Mouse (Mus musculus): ENCODE measurements around the gene Khk. TPM values are rescaled to one million over a fixed set of nuclear protein-coding genes. Genes with fewer than 3 reads are reported as not detected.

Khk gene
- polyA plus RNA-seq, 1 experiment from 2014 or later, result 36.0 TPM

DNA sequence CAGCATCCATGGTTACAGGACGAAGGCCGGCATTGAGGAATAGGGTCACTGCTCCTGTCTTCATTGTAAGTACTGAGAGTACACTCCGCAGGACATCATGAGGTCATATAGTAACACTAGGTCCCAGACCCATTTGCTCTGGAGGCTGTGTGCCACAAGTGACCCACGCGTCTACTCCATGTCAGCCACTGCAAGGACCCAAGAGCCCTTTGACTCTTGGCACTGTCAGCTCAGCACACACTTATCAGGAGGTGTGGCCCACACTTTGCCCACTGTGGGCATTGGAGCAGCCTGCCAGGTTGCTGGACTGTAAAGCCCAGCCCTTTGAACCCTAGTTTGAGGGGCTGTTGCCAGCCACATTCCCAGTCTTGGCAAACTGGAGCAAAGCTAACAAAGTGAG is 4.0 kb downstream of the Khk start:
- no peak overlapping the region for H3K9ac ChIP-seq (ENCODE audit: low read depth, low read length)

DNA sequence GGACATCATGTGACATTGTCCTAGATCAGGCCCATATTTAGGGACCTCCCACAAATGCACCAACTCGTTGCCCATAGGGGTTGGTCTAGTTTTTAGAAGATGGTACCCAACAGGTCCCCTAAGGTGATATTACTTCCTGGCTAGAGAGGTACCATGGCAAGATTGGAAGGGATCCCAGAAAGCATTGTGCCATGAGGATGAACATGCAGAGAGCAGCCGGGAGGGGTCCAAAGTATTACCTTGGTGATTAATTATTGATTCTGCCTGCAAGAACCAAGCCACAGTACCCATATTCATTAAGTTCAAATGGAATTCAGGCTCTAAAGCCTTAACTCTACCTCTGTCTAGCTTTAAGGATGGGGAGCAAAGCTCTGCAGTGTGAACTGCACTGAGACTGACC is 4.8 kb downstream of the Khk start:
- no peak overlapping the region for H3K9ac ChIP-seq (ENCODE audit: low read depth, low read length)
- no peak overlapping the region for H3K4me2 ChIP-seq (ENCODE audit: low read depth, low read length)
- no peak overlapping the region for H3K27ac ChIP-seq (ENCODE audit: low read length)
- no peak for ATAC-seq (ENCODE audit: low read depth)
- H3K9me3 ChIP-seq (replicated peaks; ENCODE audit: control insufficient read depth, low read length), result no peaks in the 10 kb centered on the region
- H3K27me3 ChIP-seq (ENCODE audit: control insufficient read depth, insufficient read depth, low read depth, low read length), result no peaks in the 10 kb centered on the region
- H3K4me3 ChIP-seq (ENCODE audit: low read depth, low read length), result no peak overlapping the region
- no peaks in the 10 kb centered on the region; the same call in 1 of the 2 replicates for H3K36me3 ChIP-seq (ENCODE audit: control insufficient read depth, insufficient read depth)
- peaks cover 22% of the 10 kb centered on the region for H3K4me1 ChIP-seq (ENCODE audit: control insufficient read depth, low read depth, low read length)
- 64% methylated on average over 2 of the region's 2 CpGs for WGBS (ENCODE audit: insufficient replicate concordance)

More for the DNA sequence above, 4.0 kb downstream of the Khk start:
- Histone ChIP-seq H3K36me3 (ENCODE audit: control insufficient read depth, insufficient read depth) (no peaks in the 10 kb centered on the region; the same call in 1 of the 2 replicates), H3K9me3 (replicated peaks; ENCODE audit: control insufficient read depth, low read length) (no peaks in the 10 kb centered on the region), H3K27me3 (ENCODE audit: control insufficient read depth, insufficient read depth, low read depth, low read length) (no peaks in the 10 kb centered on the region), H3K27ac (ENCODE audit: low read length) (no peak overlapping the region), H3K4me2 (ENCODE audit: low read depth, low read length) (no peak overlapping the region), H3K4me1 (ENCODE audit: control insufficient read depth, low read depth, low read length) (peaks cover 31% of the 10 kb centered on the region), H3K4me3 (ENCODE audit: low read depth, low read length) (no peak overlapping the region)
- WGBS (ENCODE audit: insufficient replicate concordance), result 80% methylated on average over 5 of the region's 5 CpGs
- no peak for ATAC-seq (ENCODE audit: low read depth)

DNA sequence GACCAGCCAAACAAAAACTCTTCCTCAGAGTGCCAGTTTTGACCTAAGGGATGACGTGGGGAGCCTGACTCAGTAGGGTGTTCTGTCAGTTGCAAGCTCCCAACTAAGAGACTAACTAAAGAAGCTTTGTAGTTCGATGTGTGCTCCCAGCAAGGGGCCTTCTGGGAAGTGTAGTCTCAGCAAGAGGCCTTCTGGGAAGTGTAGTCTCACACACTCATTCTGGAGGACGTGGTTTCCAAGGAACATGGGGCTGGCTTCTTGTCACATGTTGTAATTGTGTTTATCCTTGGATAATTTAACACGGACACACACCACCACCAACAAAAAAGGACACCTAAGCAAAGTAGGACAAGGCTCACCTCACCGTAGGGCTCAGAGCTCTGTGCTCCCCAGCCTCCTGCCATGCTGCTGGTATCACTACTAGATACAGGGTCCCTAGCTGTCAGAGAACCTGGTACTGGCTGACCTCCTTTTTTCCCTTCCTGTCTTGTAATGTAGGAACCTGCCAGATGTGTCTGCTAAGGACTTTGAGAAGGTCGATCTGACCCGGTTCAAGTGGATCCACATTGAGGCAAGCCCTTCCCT is 6.8 kb downstream of the Khk start:
- Histone ChIP-seq H3K4me3 (ENCODE audit: low read depth, low read length) (no peak overlapping the region), H3K4me2 (ENCODE audit: low read depth, low read length) (no peak overlapping the region), H3K27ac (ENCODE audit: low read length) (no peak overlapping the region), H3K27me3 (ENCODE audit: control insufficient read depth, insufficient read depth, low read depth, low read length) (no peaks in the 10 kb centered on the region), H3K4me1 (ENCODE audit: control insufficient read depth, low read depth, low read length) (peaks cover 8% of the 10 kb centered on the region), H3K9me3 (replicated peaks; ENCODE audit: control insufficient read depth, low read length) (no peaks in the 10 kb centered on the region), H3K9ac (ENCODE audit: low read depth, low read length) (no peak overlapping the region), H3K36me3 (ENCODE audit: control insufficient read depth, insufficient read depth) (no peaks in the 10 kb centered on the region; the same call in 1 of the 2 replicates)
- ATAC-seq (ENCODE audit: low read depth), result no peak
- WGBS (ENCODE audit: insufficient replicate concordance), result 46% methylated on average over 7 of the region's 7 CpGs

DNA sequence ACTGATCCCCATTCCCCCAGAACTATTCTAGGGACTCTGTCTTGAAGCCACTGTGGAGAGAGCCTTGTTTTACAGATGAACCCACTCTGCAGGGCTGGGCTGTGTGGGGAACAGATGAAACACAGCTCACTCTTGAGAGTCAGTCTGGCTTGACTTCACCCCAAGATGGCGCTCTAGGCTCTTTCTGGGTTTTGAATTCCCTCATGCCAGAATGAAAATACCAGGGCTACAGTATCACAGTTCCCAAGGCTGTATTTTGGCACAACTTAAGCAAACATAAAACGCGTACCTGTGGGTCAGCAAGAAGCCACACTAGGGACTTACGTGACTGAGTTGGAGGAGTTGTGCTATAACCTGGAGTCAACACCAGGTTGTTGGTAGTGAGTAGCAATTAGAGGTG is 8.9 kb downstream of the Khk start:
- Histone ChIP-seq H3K4me3 (ENCODE audit: low read depth, low read length) (no peak overlapping the region), H3K27ac (ENCODE audit: low read length) (no peak overlapping the region), H3K36me3 (ENCODE audit: control insufficient read depth, insufficient read depth) (no peaks in the 10 kb centered on the region; the same call in 1 of the 2 replicates), H3K9me3 (replicated peaks; ENCODE audit: control insufficient read depth, low read length) (no peaks in the 10 kb centered on the region), H3K27me3 (ENCODE audit: control insufficient read depth, insufficient read depth, low read depth, low read length) (no peaks in the 10 kb centered on the region), H3K9ac (ENCODE audit: low read depth, low read length) (no peak overlapping the region), H3K4me1 (ENCODE audit: control insufficient read depth, low read depth, low read length) (no peaks in the 10 kb centered on the region; the same call in 1 of the 2 replicates), H3K4me2 (ENCODE audit: low read depth, low read length) (no peak overlapping the region)
- no peak for ATAC-seq (ENCODE audit: low read depth)
- WGBS (ENCODE audit: insufficient replicate concordance), result 51% methylated on average over 4 of the region's 4 CpGs

DNA sequence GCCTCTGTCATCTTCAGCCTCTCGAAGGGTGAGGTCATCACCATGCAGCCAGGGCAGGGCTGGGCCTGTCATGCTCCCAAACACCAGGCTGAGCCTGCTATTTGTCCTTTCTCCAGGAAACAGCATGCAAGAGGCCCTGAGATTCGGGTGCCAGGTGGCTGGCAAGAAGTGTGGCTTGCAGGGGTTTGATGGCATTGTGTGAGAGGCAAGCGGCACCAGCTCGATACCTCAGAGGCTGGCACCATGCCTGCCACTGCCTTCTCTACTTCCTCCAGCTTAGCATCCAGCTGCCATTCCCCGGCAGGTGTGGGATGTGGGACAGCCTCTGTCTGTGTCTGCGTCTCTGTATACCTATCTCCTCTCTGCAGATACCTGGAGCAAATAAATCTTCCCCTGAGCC is 9.6 kb downstream of the Khk start:
- Histone ChIP-seq H3K36me3 (ENCODE audit: control insufficient read depth, insufficient read depth) (no peaks in the 10 kb centered on the region), H3K27ac (ENCODE audit: low read length) (no peak overlapping the region), H3K27me3 (ENCODE audit: control insufficient read depth, insufficient read depth, low read depth, low read length) (no peaks in the 10 kb centered on the region), H3K9me3 (replicated peaks; ENCODE audit: control insufficient read depth, low read length) (no peaks in the 10 kb centered on the region), H3K4me2 (ENCODE audit: low read depth, low read length) (no peak overlapping the region), H3K4me1 (ENCODE audit: control insufficient read depth, low read depth, low read length) (no peaks in the 10 kb centered on the region; the same call in 1 of the 2 replicates), H3K9ac (ENCODE audit: low read depth, low read length) (no peak overlapping the region), H3K4me3 (ENCODE audit: low read depth, low read length) (no peak overlapping the region)
- no peak for ATAC-seq (ENCODE audit: low read depth)
- WGBS (ENCODE audit: insufficient replicate concordance), result 69% methylated on average over 6 of the region's 6 CpGs

DNA sequence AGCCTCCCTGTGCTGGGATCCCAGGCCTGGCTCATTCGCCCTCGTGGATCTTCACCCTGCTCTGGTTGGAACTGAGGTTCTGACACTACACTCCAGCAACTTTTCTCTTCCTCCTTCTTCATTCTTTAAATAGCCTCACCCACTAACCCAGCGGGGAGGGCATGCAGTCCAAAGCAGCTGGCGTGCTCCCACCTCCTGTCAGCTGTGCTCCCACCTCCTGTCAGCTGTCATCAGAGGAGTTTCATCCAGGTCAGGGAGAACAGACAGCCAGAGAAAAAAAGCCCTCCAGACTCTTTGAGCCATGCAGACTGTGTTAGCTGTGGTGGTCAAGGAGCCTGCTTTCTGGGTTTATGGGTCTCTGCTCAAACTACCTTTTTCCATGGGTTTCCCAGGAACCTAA is 10.1 kb downstream of the Khk start:
- no peak overlapping the region for H3K27ac ChIP-seq (ENCODE audit: low read length)

DNA sequence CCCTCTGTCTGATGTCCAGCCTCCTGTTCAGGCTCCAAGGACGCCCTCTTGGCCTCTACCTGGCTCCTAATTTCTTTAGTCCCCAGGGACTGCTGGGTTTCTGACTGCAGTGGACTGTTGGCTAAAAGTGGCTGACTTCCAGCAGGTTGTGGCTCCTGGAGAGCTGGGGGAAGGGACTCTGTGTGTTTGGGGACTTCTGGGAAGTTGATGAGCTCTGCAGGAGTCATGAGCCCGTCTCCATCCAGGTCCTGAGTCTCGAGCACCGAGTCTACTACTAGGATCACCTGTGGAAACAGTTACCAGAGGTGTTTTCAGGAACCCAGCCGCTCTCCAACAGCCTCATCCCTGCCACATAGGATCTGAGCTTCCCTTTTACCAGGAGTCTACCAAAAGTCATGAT is 12.5 kb downstream of the Khk start:
- Histone ChIP-seq H3K36me3 (ENCODE audit: control insufficient read depth, insufficient read depth) (no peaks in the 10 kb centered on the region), H3K27ac (ENCODE audit: low read length) (no peak overlapping the region), H3K4me1 (ENCODE audit: control insufficient read depth, low read depth, low read length) (no peaks in the 10 kb centered on the region), H3K4me3 (ENCODE audit: low read depth, low read length) (no peak overlapping the region), H3K9ac (ENCODE audit: low read depth, low read length) (no peak overlapping the region), H3K9me3 (replicated peaks; ENCODE audit: control insufficient read depth, low read length) (no peaks in the 10 kb centered on the region), H3K27me3 (ENCODE audit: control insufficient read depth, insufficient read depth, low read depth, low read length) (no peaks in the 10 kb centered on the region), H3K4me2 (ENCODE audit: low read depth, low read length) (no peak overlapping the region)
- ATAC-seq (ENCODE audit: low read depth), result no peak
- WGBS (ENCODE audit: insufficient replicate concordance), result 55% methylated on average over 5 of the region's 5 CpGs

More for the DNA sequence above, 10.1 kb downstream of the Khk start:
- Histone ChIP-seq H3K4me3 (ENCODE audit: low read depth, low read length) (no peak overlapping the region), H3K36me3 (ENCODE audit: control insufficient read depth, insufficient read depth) (no peaks in the 10 kb centered on the region), H3K9me3 (replicated peaks; ENCODE audit: control insufficient read depth, low read length) (no peaks in the 10 kb centered on the region), H3K27me3 (ENCODE audit: control insufficient read depth, insufficient read depth, low read depth, low read length) (no peaks in the 10 kb centered on the region), H3K4me2 (ENCODE audit: low read depth, low read length) (no peak overlapping the region), H3K4me1 (ENCODE audit: control insufficient read depth, low read depth, low read length) (no peaks in the 10 kb centered on the region; the same call in 1 of the 2 replicates), H3K9ac (ENCODE audit: low read depth, low read length) (no peak overlapping the region)
- WGBS (ENCODE audit: insufficient replicate concordance), result 70% methylated on average over 4 of the region's 4 CpGs
- no peak for ATAC-seq (ENCODE audit: low read depth)

DNA sequence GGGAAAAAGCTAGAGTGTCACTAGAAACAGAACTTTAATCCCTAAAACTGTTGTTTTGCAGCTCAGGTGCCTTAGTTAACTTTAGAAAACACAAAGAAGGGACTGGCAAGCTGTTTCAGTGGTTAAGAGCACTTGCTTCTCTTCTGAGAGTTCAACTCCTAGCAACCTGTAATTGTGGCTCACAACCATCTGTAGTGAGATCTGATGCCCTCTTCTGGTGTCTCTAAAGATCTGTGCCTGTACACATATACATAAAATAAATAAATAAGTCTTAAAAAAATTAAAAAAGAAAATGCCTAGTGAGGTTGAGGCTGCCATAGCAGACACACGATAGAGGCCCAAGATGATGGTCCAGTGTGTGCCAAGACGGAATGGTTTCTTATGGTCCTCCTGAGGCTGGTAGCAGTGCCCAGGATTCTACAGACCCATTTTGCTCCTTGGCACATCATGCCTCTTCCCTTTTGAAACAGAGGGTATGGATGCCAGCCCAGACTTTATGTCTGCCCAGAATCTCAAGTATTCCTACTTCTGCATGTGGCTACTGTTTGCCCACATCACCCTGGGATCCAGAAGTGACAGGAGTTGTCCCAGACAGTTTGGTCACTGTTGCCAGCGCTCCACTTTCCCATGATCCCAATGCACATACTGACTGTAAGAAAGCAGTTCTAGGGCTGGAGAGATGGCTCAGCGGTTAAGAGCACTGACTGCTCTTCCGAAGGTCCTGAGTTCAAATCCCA is 13.7 kb downstream of the Khk start:
- Histone ChIP-seq H3K27me3 (ENCODE audit: control insufficient read depth, insufficient read depth, low read depth, low read length) (no peaks in the 10 kb centered on the region), H3K27ac (ENCODE audit: low read length) (no peak overlapping the region), H3K9me3 (replicated peaks; ENCODE audit: control insufficient read depth, low read length) (no peaks in the 10 kb centered on the region), H3K4me2 (ENCODE audit: low read depth, low read length) (no peak overlapping the region), H3K9ac (ENCODE audit: low read depth, low read length) (no peak overlapping the region), H3K36me3 (ENCODE audit: control insufficient read depth, insufficient read depth) (no peaks in the 10 kb centered on the region), H3K4me1 (ENCODE audit: control insufficient read depth, low read depth, low read length) (no peaks in the 10 kb centered on the region), H3K4me3 (ENCODE audit: low read depth, low read length) (no peak overlapping the region)
- 79% methylated on average over 5 of the region's 5 CpGs for WGBS (ENCODE audit: insufficient replicate concordance)
- ATAC-seq (ENCODE audit: low read depth), result no peak

DNA sequence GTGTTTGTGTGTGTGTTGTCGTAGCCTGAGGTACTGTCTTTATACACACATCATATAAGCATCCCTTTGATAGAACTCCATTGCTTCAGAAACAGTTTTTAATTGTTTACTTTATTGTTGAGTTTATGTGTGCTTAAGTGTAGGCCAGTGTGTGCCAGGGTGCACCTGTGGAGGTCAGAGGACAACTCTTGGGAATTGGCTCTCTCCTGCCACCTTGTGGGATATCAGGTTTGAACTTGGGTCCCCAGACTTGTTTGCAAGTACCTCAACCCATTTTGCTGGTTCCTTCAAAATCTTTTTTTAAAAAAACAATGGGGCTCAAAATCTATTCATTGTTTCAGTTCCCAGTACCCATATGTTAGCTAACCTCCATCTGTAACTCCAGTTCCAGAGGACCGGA is 21.8 kb downstream of the Khk start:
- Histone ChIP-seq H3K27ac (ENCODE audit: low read length) (no peak overlapping the region), H3K27me3 (ENCODE audit: control insufficient read depth, insufficient read depth, low read depth, low read length) (peaks cover 15% of the 10 kb centered on the region), H3K9ac (ENCODE audit: low read depth, low read length) (no peak overlapping the region), H3K4me2 (ENCODE audit: low read depth, low read length) (no peak overlapping the region), H3K4me3 (ENCODE audit: low read depth, low read length) (no peak overlapping the region), H3K9me3 (replicated peaks; ENCODE audit: control insufficient read depth, low read length) (no peaks in the 10 kb centered on the region), H3K4me1 (ENCODE audit: control insufficient read depth, low read depth, low read length) (peaks cover 3% of the 10 kb centered on the region; the same call in 1 of the 2 replicates), H3K36me3 (ENCODE audit: control insufficient read depth, insufficient read depth) (no peaks in the 10 kb centered on the region)
- no peak for ATAC-seq (ENCODE audit: low read depth)
- WGBS (ENCODE audit: insufficient replicate concordance), result 81% methylated on average over 2 of the region's 2 CpGs
